Mouse (Mus musculus) c-Kit-negative CD71-positive TER-119-positive erythroid progenitor cells, embryonic 14.5 days (primary cell): ENCODE measurements around the gene Parp2.
"Not testable (repeated sequence)": the region's sequence is repeated elsewhere in the genome, so short reads cannot be mapped to it uniquely, and the experiment has no call there.

Source experiments
- DNase-seq: peaks from one replicate; pipeline ENCODE4 v3.0.0-alpha.2; 2013; ENCODE audit warnings: low read depth, low spot score

The Parp2 gene

DNA sequence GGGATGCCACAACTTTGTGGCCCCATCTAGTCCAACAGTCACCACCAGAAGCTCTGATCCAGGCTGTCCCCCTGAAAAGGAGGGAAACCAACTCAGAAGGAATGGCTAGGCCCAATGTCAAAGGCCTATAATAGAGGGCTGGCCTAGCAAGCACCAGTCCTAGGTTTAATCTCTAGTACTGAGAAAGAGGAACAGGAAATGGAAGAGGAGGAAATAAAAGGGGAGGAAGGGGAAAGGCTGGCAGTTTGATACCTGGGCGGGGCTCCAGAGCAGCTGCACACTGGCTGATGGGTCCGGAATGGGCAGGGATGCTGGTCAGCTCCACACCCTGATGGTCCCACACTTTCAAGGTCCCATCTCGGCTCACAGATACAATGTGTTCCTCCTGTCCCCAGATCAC is 22.2 kb downstream of the Parp2 start:
- DNase-seq: no peak

DNA sequence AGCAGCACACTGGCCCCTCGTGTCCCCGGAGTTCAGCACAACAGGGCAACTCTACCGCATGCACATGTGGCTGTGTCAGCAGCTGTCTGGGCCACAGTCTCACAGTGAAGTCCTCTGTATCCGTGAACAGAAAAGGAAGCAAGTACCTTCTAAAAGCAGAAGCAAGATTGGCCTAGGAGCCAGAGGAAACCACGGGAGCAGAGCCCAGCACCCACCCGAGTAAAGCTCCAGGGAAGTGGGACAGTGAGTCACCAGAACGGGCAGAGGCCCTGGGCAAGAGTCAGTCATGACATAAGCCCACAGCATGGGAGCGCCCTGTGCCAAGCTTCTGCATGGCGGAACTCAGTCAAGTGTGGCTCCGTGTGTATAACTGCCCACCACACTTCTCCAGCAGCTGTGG is 26.3 kb downstream of the Parp2 start:
- DNase-seq: no peak

DNA sequence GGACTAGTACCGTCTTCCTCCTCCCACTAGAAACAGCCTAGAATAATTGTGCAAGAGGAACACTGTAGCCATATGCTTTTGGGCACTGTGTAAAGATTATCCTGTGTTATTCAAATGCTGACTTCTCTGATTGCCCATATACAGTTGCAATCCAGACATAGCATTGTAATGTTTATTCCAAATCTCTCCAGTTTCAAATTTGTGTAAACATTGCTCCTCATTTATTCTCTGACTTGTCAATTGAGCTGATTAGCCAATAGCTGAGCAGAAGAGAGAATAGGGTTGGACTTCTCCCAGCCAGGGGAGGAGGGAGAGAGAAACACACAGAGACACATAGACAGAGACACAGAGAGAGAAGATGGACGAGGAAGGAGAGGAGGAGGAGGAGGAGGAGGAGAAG is 26.8 kb downstream of the Parp2 start:
- DNase-seq: no peak

DNA sequence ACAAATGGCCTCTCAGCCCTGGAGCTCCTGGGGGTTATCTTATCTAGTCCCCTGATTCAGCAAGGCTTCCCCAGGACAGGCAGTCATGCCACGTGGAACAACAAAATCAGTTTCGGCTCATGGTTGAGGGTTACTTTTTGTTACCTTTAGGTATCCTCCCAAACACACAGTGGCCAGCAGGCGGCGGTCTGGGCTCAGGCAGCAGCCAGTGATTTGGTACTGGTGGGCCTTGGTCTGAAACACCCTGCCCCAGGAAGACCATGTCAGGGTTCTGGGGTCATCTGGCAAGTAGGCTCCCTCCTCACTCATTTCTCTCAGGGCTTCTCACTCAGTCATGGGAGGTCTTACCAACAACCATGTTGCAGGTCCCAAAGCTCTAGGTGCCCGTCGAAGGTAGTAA is 29.6 kb downstream of the Parp2 start:
- DNase-seq: no peak

DNA sequence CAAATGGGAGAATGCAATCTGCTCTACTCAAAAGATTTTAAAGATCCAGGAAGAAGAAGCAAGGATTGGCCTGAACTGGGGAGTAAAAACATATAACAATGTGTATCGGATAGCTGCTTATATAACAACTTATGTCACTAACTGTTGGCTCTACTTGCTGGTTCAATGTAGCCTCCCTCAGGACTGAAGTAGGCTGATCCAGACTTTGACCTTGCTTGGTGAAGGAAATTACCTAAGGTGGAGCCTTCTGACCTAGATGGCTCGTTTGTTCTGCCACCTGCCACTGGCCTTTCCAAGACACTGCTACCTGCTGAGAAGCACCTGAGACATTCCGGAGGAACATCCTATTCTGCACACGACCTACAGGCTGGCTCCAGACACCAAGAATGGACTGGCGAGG is 48.1 kb downstream of the Parp2 start:
- no peak for DNase-seq

DNA sequence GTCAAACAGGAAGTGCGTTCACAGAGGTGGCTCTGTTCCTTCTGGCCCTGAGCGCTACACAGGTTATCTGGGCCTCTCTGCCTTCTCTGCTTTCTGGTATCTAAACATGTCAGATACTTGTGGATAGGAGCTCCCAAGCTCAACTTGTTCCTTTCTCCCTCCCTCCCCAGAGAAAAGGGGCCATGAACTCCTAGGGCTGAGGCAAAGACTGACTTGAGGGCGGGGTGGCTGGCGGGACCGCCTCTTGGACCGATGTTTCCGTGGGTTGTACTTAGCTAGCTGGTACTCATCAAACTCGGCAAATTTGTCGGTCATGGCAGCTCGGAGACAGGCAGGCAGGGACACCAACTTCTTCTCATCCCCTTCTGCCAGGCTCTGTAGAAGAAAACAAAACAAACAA is 55.0 kb downstream of the Parp2 start:
- no peak for DNase-seq

DNA sequence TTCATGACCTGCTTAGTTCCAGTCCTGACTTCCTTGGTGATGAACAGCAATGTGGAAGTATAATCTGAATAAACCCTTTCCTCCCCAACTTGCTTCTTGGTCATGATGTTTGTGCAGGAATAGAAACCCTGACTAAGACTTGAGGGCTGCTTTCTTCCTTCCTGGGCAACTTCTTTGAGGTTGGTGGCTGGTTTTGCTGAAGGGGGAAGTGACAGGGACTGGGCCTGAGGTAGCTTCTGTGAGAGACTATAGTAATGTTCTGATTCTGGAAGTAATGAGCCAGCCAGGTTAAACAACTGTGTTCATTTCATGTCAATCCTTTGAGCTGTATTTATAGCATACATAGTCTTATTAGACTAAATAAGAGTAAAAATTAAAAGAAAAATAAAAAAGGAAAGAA is 57.4 kb downstream of the Parp2 start:
- DNase-seq: not testable (repeated sequence)

DNA sequence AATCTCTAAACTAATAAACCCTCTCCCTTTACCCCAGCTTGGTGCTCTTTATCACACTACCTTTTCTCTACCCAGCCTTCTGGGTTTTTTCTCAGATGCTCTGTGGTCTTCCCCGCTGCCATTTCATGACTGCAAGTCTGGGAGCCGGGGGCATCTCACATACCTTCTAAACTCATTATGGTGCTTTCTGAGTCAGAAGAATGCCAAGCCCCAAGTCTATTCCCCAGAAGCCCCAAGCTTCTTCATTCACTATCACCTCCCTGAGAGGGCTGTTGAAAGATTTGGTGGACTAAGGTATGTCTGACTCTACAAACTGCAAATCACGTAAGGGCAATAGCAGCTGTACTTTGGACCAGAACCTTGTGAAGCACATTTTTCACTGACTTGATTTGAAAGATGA is 59.3 kb downstream of the Parp2 start:
- no peak for DNase-seq

DNA sequence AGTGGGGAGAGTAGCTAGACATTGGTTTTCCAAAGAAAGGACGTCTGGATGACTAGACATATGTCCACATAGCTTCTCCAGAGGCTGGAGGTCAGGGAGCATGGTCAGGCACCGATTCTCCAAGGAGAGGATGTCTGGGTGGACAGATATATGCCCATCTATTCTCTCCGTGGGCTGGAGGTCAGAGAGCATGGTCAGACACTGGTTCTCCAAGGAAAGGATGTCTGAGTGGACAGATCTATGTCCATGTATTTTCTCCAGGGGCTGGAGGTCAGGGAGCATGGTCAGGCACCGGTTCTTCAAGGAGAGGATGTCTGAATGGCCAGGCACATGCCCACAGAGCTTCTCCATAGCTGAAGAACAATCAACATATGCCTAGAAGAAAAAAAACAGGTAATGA is 60.6 kb downstream of the Parp2 start:
- no peak for DNase-seq

DNA sequence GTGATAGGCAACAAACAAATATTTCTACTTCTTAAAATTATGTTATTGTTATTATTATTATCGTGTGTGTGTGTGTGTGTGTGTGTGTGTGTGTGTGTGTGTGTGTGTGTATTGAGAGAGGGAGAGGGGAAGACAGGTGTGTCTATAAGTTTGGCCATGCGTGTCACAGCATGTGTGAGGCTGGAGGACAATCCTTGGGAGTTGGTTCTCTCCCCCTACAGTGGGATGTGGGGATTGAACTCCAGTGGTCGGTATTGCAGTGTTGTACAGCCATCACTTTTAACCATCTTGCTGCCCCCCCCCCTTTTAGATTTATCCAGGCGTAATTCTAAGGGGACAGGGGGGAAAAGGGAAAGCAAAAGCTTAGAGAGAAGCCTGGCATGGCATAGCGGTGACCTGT is 61.0 kb downstream of the Parp2 start:
- no peak for DNase-seq

DNA sequence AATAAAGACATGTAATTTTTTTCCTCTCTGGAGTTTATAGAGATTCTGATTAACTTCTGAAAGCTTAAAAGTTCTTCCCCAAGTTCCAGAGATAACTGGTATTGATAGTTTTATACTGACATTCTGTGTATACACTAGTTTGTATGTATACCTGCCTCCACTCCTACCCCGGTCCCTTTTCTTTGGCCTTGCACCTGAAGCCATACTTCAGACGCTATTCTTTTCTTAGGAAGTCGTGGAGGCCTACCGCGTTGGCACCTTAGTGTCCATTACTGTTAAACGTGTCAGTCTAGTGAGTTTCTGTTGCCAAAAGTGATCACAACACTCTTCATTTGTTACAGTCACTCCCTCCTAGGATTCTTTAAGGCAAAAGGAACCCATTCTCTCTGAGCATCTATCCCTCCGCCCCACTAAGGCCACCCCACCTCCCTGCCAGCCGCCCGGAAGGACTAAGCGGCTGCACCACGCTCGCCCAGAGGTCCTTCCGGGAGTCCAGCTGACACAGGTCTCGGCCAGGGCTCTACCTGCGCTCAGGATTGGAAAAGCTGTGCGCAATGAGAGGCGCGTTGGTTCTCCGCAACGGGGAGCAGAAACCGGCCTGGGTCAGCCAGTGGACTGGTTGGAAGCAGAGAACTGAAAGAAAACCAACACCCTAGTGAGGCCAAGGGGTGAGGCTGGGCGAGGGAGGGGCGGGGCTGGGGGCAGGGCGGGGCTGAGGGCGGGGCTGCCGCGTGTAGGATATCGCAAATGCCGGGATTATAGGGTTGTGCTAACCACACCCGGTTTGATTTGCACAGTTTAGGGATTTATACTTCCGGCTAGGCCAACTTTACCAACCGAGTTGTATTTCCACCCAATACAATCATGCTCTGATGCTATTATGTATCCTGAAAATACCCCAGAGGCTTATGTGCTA is 62.5 kb downstream of the Parp2 start, which contains the start of gene Tep1:
Gene Tep1, minus strand, starts transcription at position 672 of the 916 bp plus-strand sequence.
- DNase-seq: peak; percentile 13

DNA sequence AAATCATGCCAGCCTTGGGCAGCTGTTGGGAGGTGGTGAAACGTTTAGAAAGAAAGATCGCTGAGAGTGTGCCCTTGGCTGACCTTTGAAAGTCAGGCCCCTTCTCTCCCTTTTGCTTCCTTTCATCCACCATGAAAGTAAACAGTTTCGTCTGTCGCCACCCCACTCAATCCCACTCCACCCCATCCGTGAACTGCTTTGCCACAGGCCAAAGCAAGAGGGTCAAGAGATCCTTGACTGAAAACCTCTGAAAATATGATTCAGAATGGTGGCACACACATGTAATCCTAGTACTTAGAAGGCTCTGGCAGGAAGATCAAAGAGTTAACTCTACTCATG is 63.1 kb downstream of the Parp2 start:
- no peak for DNase-seq
